Mouse (Mus musculus) brain, embryonic 14.5 days (tissue): ENCODE results near the gene Cdkl4.
A peak's percentile ranks its signal among the peaks of the same experiment; 100 is the strongest.

Source experiments
- CTCF ChIP-seq: fragments of 200-500 bp; IDR thresholded peaks from 2 replicates; pipeline ENCODE4 v1.5.1; 2012; ENCODE audit warnings: inconsistent platforms, mild to moderate bottlenecking, moderate library complexity, borderline replicate concordance; ENCODE audit not compliant: insufficient read depth, insufficient read length; ENCODE audit errors: extremely low read depth
- POLR2A ChIP-seq: fragments of 200-500 bp; IDR thresholded peaks from 2 replicates; pipeline ENCODE4 v1.6.1; 2012; ENCODE audit warnings: mild to moderate bottlenecking, inconsistent platforms, borderline replicate concordance; ENCODE audit not compliant: poor library complexity, insufficient read depth, insufficient read length, severe bottlenecking; ENCODE audit errors: extremely low read depth

- TF ChIP-seq CTCF (no peak), POLR2A (peak; percentile 68)
Measured at GRCm38 (mm10) chr17:80480031-80480854, 97.4 kb downstream of the Cdkl4 start, which contains the start of gene Sos1.
